ENCODE assay signal across 10 mouse cellular contexts in the genomic region with DNA sequence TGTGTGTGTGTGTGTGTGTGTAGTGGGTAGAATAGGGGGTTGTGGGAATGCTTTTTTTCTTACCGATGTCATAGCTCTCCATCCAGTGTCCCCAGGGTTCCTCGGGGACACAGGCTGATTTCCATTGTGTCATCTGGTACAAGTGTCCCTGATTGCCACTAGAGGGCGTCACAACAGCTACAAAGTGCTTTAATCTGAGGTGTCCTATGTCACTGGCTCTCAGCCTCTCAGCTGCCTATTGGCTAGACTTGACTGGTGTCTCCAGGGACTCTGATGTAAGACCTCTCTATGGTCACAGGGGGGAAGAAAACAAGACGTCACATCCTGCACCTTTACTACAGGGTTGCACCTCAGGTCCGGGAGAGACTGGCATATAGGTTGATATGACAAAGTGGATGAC.
DNase-seq lines count a peak whose midpoint lies in the region; ATAC-seq and TF ChIP-seq lines count a peak whose summit lies in the region.
"Had no signal": no experiment of that assay in that cellular context is flagged by ENCODE, and none has a peak within 500 bp of the region (broad histone marks: within the 10 kb centered on the region; RNA-seq: fewer than 3 reads in every experiment).

No protein-coding gene starts in this region.

- peak; percentile 30 to 43; a peak in 3 of 4 replicates for ATAC-seq in hematopoietic stem cell, adult 5-6 weeks (replicated peaks in 1 of 2; ENCODE audit: insufficient read depth in 1 of 2, low FRiP score in 2 of 2, low TSS enrichment in 1 of 2, low read depth in 1 of 2, poor library complexity in 2 of 2, severe bottlenecking in 2 of 2)
- no peak for ATAC-seq in stomach, postnatal 0 days (ENCODE audit: low FRiP score, low TSS enrichment)

- peaks cover 11% of the 10 kb centered on the region for H3K4me1 ChIP-seq in thymus, adult 2 months (replicated peaks; ENCODE audit: control insufficient read depth, insufficient read depth, low read length)
- H3K4me1 ChIP-seq in stomach, postnatal 0 days (replicated peaks; ENCODE audit: control insufficient read depth, insufficient read depth) = no peaks in the 10 kb centered on the region

- TF ChIP-seq POLR2A in thymus, adult 2 months (IDR thresholded peaks at IDR 0.05; ENCODE audit: control insufficient read depth, extremely low read depth, insufficient read depth, low read length, poor library complexity) = no peak

- H3K4me2 ChIP-seq in stomach, postnatal 0 days (replicated peaks; ENCODE audit: low read depth) = no peak overlapping the region
- H3K4me2 ChIP-seq: lung, embryonic 15.5 days had no signal

- no peak for TF ChIP-seq EP300 in stomach, postnatal 0 days (optimal IDR thresholded peaks at IDR 0.05)

- H3K4me3 ChIP-seq in gastrocnemius, adult 2 months = no peak overlapping the region
- no peak overlapping the region for H3K4me3 ChIP-seq in thymus, adult 2 months (ENCODE audit: control insufficient read depth, insufficient read depth, low read length)
- no peak overlapping the region for H3K4me3 ChIP-seq in stomach, postnatal 0 days (ENCODE audit: low read depth, low read length)
- H3K4me3 ChIP-seq: lung, embryonic 15.5 days had no signal

- H3K9me3 ChIP-seq in stomach, postnatal 0 days (ENCODE audit: control insufficient read depth, low read length) = no peaks in the 10 kb centered on the region
- H3K9me3 ChIP-seq: lung, embryonic 15.5 days had no signal

- H3K9ac ChIP-seq in stomach, postnatal 0 days (ENCODE audit: low read length) = no peak overlapping the region
- H3K9ac ChIP-seq: lung, embryonic 15.5 days had no signal

- H3K36me3 ChIP-seq in thymus, adult 2 months (ENCODE audit: control insufficient read depth, insufficient read depth, low read length) = no peaks in the 10 kb centered on the region
- no peaks in the 10 kb centered on the region for H3K36me3 ChIP-seq in stomach, postnatal 0 days (ENCODE audit: control insufficient read depth, insufficient read depth, low read length)
- H3K36me3 ChIP-seq: lung, embryonic 15.5 days had no signal

- DNase-seq in gastrocnemius, adult 2 months = no peak
- no peak for DNase-seq in gastrocnemius, postnatal 36 days
- peak; percentile 43 for DNase-seq in thymus, postnatal 0 days (ENCODE audit: low spot score)
- no peak for DNase-seq in thymus, adult 2 months
- no peak for DNase-seq in stomach, postnatal 0 days (ENCODE audit: low spot score)
- no peak for DNase-seq in layer of hippocampus, adult 9-10 months (ENCODE audit: low spot score)
- no peak for DNase-seq in cerebellum, adult 18-20 months
- DNase-seq: cerebellum, adult 2 months had no signal

- 64% methylated on average over 5 of the region's 5 CpGs for WGBS in thymus, adult 2 months
- 73% methylated on average over 5 of the region's 5 CpGs for WGBS in stomach, postnatal 0 days

- no peak overlapping the region for H3K27ac ChIP-seq in gastrocnemius, adult 2 months
- no peak overlapping the region for H3K27ac ChIP-seq in thymus, adult 2 months (ENCODE audit: control insufficient read depth, insufficient read depth, low read length)
- no peak overlapping the region for H3K27ac ChIP-seq in stomach, postnatal 0 days (replicated peaks)
- H3K27ac ChIP-seq: lung, embryonic 15.5 days had no signal

- no peaks in the 10 kb centered on the region for H3K27me3 ChIP-seq in thymus, adult 2 months (ENCODE audit: control insufficient read depth, insufficient read depth, low read length)
- no peaks in the 10 kb centered on the region for H3K27me3 ChIP-seq in stomach, postnatal 0 days (ENCODE audit: control insufficient read depth, insufficient read depth, low read length)
- H3K27me3 ChIP-seq: lung, embryonic 15.5 days had no signal

- intact Hi-C loops in gastrocnemius, adult 2 months (cut with DNase I) = no loop called here
- intact Hi-C loops in gastrocnemius, postnatal 36 days (cut with DNase I) = no loop called here

- TF ChIP-seq CTCF in gastrocnemius, adult 2 months (IDR thresholded peaks at IDR 0.05) = peak; percentile 30; the same call in 1 of the 2 replicates
- no peak for TF ChIP-seq CTCF in thymus, adult 2 months (IDR thresholded peaks at IDR 0.05; ENCODE audit: borderline replicate concordance, control insufficient read depth, extremely low read depth, insufficient read depth, low read length, poor library complexity)
- peak; percentile 47 for TF ChIP-seq CTCF in stomach, postnatal 0 days (IDR thresholded peaks at IDR 0.05; ENCODE audit: low read depth)
